Mouse (Mus musculus): ENCODE measurements around the gene Guca2a. TPM values are rescaled to one million over a fixed set of nuclear protein-coding genes. Genes with fewer than 3 reads are reported as not detected.

Gene Guca2a
- polyA plus RNA-seq, 1 experiment from 2014 or later, result not detected

Other genes starting within 250 kb of the Guca2a start
- 17.3 and 22.1 TPM in 2 replicates for gene Ccdc30, start 222.2 kb upstream of the Guca2a start, polyA plus RNA-seq (2015; fragmentation: Nextera tagmentation; extraction: Ambion mirVana)
- 41.9 and 43.8 TPM in 2 replicates for gene Ppcs, start 215.3 kb upstream of the Guca2a start, polyA plus RNA-seq (2015; fragmentation: Nextera tagmentation; extraction: Ambion mirVana)
- gene Zmynd12, start 214.9 kb upstream of the Guca2a start, polyA plus RNA-seq (2015; fragmentation: Nextera tagmentation; extraction: Ambion mirVana), result 0.41 and 0.46 TPM in 2 replicates
- 0.21 and 0.25 TPM in 2 replicates for gene Rimkla, start 145.1 kb upstream of the Guca2a start, polyA plus RNA-seq (2015; fragmentation: Nextera tagmentation; extraction: Ambion mirVana)
- 11.4 and 13.5 TPM in 2 replicates for gene Foxj3, start 100.7 kb upstream of the Guca2a start, polyA plus RNA-seq (2015; fragmentation: Nextera tagmentation; extraction: Ambion mirVana)
- gene Frg2f1, start 98.2 kb upstream of the Guca2a start, polyA plus RNA-seq (2015; fragmentation: Nextera tagmentation; extraction: Ambion mirVana), result 3.1 and 4.2 TPM in 2 replicates
- 0.68 and 1.1 TPM in 2 replicates for gene Guca2b, start 21.2 kb downstream of the Guca2a start, polyA plus RNA-seq (2015; fragmentation: Nextera tagmentation; extraction: Ambion mirVana)
- gene Hivep3, start 96.1 kb downstream of the Guca2a start, polyA plus RNA-seq (2015; fragmentation: Nextera tagmentation; extraction: Ambion mirVana), result 23.3 and 23.7 TPM in 2 replicates

All from thymus, postnatal 0 days (tissue).